Comparison of ENCODE assay signal across 21 mouse cellular contexts in the genomic region with DNA sequence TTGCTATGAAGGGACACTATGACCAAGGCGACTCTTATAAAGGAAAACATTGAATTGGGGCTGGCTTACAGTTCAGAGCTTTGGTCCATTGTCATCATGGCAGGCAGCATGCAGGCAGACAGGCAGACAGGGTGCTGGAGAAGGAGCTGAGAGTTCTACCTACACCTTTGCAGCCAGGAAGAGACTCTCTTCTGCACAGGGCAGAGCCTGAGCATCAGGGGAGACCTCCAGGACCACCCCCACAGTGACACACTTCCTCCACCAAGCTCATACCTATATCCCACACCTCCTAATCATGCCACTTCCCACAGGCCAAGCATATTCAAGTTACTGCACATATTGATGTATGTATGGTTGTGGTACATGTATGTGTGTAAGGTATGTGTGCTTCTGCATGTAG. TPM values are rescaled to one million over a fixed set of nuclear protein-coding genes. Genes with fewer than 3 reads are reported as not detected.
"Had no signal": no experiment of that assay in that cellular context is flagged by ENCODE, and none has a peak within 500 bp of the region (broad histone marks: within the 10 kb centered on the region; RNA-seq: fewer than 3 reads in every experiment).

No protein-coding gene starts in this region.

- H3K4me3 ChIP-seq: liver, embryonic 15.5 days; lung, embryonic 15.5 days; megakaryocyte, embryonic 14.5 days; midbrain, embryonic 12.5 days; neural tube, embryonic 12.5 days; stomach, embryonic 15.5 days had no signal

- H3K27me3 ChIP-seq: lung, embryonic 15.5 days; megakaryocyte, embryonic 14.5 days; midbrain, embryonic 12.5 days; neural tube, embryonic 12.5 days; stomach, embryonic 15.5 days had no signal

- H3K9me3 ChIP-seq: liver, embryonic 15.5 days; lung, embryonic 15.5 days; midbrain, embryonic 12.5 days; neural tube, embryonic 12.5 days; stomach, embryonic 15.5 days had no signal

- H3K36me3 ChIP-seq: liver, embryonic 15.5 days; lung, embryonic 15.5 days; midbrain, embryonic 12.5 days; neural tube, embryonic 12.5 days; stomach, embryonic 15.5 days had no signal

- ATAC-seq: liver, postnatal 0 days; lung, postnatal 0 days had no signal

- H3K4me2 ChIP-seq: liver, embryonic 15.5 days; lung, embryonic 15.5 days; midbrain, embryonic 12.5 days; neural tube, embryonic 12.5 days; stomach, embryonic 15.5 days had no signal

- H3K9ac ChIP-seq: liver, embryonic 15.5 days; liver, postnatal 0 days; lung, embryonic 15.5 days; midbrain, embryonic 12.5 days; neural tube, embryonic 12.5 days; stomach, embryonic 15.5 days had no signal

- H3K27ac ChIP-seq: liver, embryonic 15.5 days; lung, embryonic 15.5 days; macrophage; midbrain, embryonic 12.5 days; neural tube, embryonic 12.5 days; stomach, embryonic 15.5 days had no signal

- DNase-seq: liver, postnatal 0 days; lung, adult 2 months; lung, postnatal 14 days; lung, postnatal 36 days; midbrain, embryonic 14.5 days; right cerebral cortex, postnatal 14 days; thymus, adult 18-20 months; thymus, postnatal 14 days; thymus, postnatal 36 days had no signal

RNA-seq across cellular contexts. Expression of a gene that starts 14.8 kb away (rescaled TPM):
- polyA plus RNA-seq: liver, embryonic 15.5 days; liver, postnatal 0 days; lung, adult 2 months; lung, embryonic 15.5 days; lung, postnatal 0 days; macrophage; midbrain, embryonic 12.5 days; midbrain, embryonic 14.5 days; midbrain, postnatal 0 days; neural tube, embryonic 12.5 days; neural tube, embryonic 14.5 days; spleen, adult 2 months; stomach, embryonic 15.5 days; thymus, postnatal 0 days had no signal

RNA-seq across cellular contexts. Expression of a gene that starts 15.4 kb away (rescaled TPM):
- polyA plus RNA-seq: liver, embryonic 15.5 days; liver, postnatal 0 days; lung, adult 2 months; lung, embryonic 15.5 days; lung, postnatal 0 days; macrophage; midbrain, embryonic 12.5 days; midbrain, embryonic 14.5 days; midbrain, postnatal 0 days; neural tube, embryonic 12.5 days; neural tube, embryonic 14.5 days; spleen, adult 2 months; stomach, embryonic 15.5 days; thymus, postnatal 0 days had no signal

RNA-seq across cellular contexts. Expression of a gene that starts 26.9 kb away (rescaled TPM):
- polyA plus RNA-seq: liver, embryonic 15.5 days; liver, postnatal 0 days; lung, adult 2 months; lung, embryonic 15.5 days; lung, postnatal 0 days; macrophage; midbrain, embryonic 12.5 days; midbrain, embryonic 14.5 days; midbrain, postnatal 0 days; neural tube, embryonic 12.5 days; neural tube, embryonic 14.5 days; spleen, adult 2 months; stomach, embryonic 15.5 days; thymus, postnatal 0 days had no signal

RNA-seq across cellular contexts. Expression of a gene that starts 26.9 kb away (rescaled TPM):
- polyA plus RNA-seq: liver, embryonic 15.5 days; liver, postnatal 0 days; lung, adult 2 months; lung, embryonic 15.5 days; lung, postnatal 0 days; macrophage; midbrain, embryonic 12.5 days; midbrain, embryonic 14.5 days; midbrain, postnatal 0 days; neural tube, embryonic 12.5 days; neural tube, embryonic 14.5 days; spleen, adult 2 months; stomach, embryonic 15.5 days; thymus, postnatal 0 days had no signal
